Mouse (Mus musculus) adrenal gland, adult 2 months (tissue): ENCODE data around the gene Mterf1a. TPM values are rescaled to one million over a fixed set of nuclear protein-coding genes. Genes with fewer than 3 reads are reported as not detected.
"Not testable (repeated sequence)": the region's sequence is repeated elsewhere in the genome, so short reads cannot be mapped to it uniquely, and the experiment has no call there.

Experiments used
- DNase-seq: peaks from one replicate; pipeline ENCODE4 v3.0.0; 2021
- long read RNA-seq: library from polyadenylated mRNA; stranded (forward); transcript quantifications from one replicate; pipeline ENCODE4 v2.0.0, GENCODE M21; 2021
- polyA plus RNA-seq: library from polyadenylated mRNA; depleted of rRNA; stranded (reverse); fragments of >200 nt; gene quantifications from 2 replicates; pipeline ENCODE4 v1.2.3, GENCODE M21; 2012; rRNA removed
- total RNA-seq, 2 experiments: library from RNA; stranded (reverse); gene quantifications; 2 replicates each; pipeline ENCODE4 v1.2.3; 2021

Gene Mterf1a
- total RNA-seq (1 to 10 TPM; 6.6 to 7.8 TPM), polyA plus RNA-seq (0.17 and 0.41 TPM in 2 replicates)
- long read RNA-seq, transcript Mterf1a-201 (2 exons, 1,376 nt) = major isoform, 7 of 9 reads
- long read RNA-seq, partial matches to known transcripts = 0 of 9 reads
- long read RNA-seq, other reads (novel, unspliced or antisense) = 1 of 9 reads

DNA sequence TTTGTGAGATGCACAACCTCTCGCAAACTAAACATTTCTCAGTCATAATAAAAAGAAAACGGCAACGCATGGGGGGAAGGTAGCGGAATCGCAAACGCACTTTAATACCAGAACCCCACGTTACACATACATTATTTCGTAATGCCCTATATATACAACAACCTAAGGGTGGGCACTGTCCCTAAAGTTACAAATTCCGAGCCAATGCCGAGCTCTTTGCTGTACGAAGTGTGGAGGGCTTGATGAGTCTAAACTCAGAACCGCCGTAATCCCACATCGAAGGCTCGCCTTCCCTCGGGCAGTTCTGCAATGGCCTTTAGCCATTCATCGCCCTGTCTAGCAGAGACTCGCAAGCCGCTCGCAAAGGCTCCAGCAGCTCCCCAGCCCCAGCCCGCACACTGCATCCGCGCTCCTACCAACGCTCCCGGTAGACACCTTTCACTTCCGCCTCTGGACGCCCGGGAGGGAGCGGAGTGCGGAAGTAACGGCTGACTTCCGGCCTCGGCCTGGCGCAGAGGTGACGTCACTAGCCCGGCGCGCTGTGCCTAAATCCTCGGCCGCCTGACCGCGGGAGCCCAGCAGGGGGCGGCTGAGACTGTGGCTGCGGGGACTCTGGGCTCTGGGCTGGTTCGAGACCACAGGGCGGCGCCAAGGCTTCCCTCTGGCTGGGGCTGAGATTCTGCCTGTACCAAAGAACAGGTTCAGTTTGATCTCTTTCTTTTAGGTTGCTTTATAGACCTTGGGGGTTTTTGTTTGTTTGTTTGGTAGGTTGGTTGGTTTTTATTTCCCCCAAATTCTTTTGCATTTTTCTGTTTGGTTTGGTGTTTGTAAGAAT, at the start of gene Mterf1a:
Gene Mterf1a, minus strand, starts transcription at position 475 of the 835 bp plus-strand sequence.
- DNase-seq = peak; percentile 34

- DNase-seq = not testable (repeated sequence)
Measured at GRCm38 (mm10) chr5:3943169-3943568, 49.4 kb upstream of the Mterf1a start.

GRCm38 (mm10) chr5:3941240-3941639, 47.5 kb upstream of the Mterf1a start:
- DNase-seq = no peak

DNA sequence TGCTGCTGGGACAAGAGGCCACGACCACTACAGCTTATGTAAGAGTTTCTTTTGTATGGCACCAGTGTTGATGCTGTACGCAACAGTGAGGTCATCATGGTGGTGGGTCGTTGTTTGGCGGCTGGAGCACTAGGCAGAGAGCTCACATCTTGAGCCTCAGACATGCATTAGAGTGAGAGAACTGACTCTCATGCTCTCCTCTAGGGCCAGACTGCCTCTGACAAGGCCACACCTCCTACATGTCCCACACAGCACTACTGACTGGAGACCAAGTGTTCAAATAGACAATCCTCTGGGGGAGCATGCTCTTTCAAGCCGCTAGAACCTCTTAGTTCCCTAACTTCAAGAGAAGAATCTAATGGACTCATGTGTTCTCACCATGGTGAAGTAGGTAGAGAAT, 45.6 kb upstream of the Mterf1a start:
- no peak for DNase-seq

DNA sequence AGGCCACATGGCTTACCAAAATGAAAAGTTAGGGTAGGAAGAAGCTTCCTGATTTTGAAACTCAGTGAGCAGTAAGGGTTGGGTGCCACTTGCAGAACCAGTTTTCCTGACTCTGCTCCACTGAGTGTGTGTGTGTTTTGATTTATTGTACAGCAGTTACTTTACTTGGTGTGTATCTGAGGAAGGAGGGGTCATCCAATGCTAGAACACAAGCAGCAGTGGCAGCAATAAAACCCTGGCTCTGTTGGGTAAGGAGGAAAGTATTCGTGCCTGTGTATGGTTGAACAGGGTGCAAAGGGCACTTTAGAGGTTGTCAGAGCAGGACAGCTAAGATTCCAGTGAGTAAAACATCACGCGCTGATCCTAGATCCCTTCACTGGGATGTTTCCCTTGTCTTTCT, 45.2 kb upstream of the Mterf1a start:
- DNase-seq = no peak

DNA sequence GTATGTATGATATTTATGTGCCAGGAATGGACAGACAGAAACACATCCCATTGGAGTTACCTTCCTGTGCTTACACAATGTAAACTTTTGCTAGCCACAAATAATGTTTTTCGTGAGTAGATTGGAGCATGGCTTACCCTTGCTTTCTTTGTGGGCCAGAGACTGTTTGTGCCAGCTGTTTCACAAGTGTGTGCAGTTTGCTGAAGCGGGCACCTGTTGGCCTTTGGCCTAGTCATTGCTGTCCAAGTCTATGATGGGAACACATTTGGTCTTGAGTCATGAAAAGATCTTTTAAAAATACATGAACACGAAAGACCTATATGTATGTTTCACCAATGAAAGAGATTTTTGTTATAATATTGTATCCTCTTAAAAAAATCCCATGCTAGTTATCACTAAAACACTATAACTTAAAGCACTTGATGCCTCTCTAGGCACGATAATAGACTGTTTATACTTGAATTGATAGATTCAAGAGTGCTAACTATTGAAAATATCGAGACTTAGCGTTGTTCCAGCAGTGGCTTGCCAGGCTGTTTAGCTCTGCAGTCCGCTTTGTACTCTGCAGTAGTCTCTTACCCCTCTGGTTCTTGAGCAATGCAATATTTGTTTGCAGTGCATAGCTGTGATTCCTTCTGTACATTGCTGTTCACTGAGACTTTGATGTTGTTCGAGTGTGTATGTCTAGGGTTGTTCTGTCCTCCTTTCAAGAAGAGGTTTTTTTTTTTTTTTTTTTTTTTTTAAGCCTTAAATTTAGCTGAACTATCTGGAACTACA, 42.2 kb upstream of the Mterf1a start:
- DNase-seq = peak; percentile 24

DNA sequence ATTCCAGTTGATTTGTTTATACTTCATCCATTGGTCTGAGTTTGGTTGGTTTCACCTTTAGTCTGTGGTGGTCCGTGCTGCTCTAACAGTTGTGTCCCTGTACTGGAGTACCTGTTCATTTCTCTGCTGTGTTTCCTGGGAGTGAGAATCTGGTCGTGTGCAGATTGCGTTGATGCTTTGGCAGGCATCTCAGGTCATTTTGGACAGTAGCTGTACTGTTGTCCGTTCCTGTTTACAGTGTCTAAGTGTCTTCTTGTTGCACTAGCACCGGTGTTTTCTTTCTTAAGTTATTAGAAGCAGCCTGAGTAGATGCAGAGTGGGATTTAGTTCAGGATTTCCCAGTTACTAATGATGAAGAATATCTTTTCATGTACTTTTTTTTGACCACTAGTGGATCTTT, 41.5 kb upstream of the Mterf1a start:
- no peak for DNase-seq

DNA sequence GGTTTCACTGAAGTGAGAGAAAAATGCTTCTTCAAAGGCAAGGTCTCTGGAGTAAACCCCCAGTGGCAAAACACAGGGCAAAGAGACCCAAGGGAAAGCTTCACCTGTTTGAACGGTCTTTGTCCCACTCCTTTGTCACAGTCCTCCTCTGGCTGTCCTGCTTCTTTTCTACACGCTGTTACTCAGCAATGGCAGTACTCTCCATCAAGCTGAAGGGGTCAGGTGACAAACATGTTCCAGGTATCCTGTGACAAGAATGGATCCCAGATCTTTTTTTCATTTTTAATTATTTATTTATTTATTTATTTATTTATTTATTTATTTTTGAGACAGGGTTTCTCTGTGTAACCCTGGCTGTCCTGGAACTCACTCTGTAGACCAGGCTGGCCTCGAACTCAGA, 39.8 kb upstream of the Mterf1a start:
- no peak for DNase-seq

DNA sequence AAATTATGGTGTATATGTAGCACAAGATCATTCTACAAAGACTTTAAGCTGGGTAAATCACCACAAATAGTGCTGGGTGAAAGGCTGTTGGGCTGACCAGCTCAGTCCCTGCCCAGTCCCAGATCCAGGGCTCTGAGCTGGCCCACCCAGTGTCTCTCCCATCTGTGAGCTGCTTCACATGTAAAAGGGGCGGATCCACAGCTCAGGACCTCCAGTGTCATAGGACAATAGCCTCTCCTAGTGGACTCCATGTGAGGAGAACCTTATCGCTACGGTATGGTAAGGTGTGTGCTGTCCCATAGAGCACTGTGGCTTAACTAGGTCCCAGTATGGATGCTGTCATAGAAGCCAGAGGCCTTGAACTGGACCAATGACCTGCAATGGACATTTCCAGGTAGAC, 37.9 kb upstream of the Mterf1a start:
- no peak for DNase-seq

DNA sequence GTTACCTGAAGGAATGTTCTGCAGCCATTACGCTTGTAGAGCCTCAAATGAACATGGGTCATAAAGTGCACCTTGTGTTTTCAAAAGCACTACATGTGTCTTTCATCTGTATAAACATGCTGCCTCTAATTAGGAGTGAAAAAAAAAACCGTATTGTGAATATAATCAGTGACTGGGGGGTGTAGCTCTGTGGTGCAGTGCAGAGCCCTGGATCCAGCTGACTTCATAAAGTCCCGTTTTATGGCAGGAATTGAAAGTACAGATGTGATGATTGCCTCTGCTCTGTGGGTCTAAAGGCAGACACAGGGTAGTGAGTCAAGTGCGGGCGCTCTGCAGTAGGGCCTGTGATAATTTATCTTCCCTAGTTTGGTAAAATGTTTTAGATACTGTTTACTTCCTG, 37.0 kb upstream of the Mterf1a start:
- no peak for DNase-seq

DNA sequence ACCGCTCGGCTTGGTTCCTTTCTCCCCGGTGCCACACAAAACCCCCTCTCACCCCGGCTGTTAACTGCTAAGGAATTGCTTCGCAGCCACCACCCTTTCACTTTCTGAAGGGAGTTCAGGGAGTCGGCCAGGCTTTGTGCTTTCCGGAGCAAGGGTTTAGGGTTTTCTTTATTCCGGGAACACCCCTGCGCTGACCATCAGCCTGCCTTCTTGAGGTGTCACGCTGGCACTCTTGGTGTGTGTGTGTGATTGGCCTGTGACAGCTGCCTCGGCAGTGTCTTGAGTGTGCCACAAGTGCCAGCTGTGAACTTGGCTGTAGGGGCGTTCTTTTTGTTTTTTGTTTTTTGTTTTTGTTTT, 34.9 kb upstream of the Mterf1a start:
- peak; percentile 52 for DNase-seq

- DNase-seq = peak; percentile 89
Measured at GRCm38 (mm10) chr5:3927801-3928689, 34.3 kb upstream of the Mterf1a start, which contains the start of gene Akap9. Gene Akap9, plus strand, starts transcription at chr5:3928054.

- no peak for DNase-seq
Measured at GRCm38 (mm10) chr5:3926666-3927065, 32.9 kb upstream of the Mterf1a start.

GRCm38 (mm10) chr5:3922350-3922749, 28.6 kb upstream of the Mterf1a start:
- DNase-seq = no peak

GRCm38 (mm10) chr5:3905471-3905870, 11.7 kb upstream of the Mterf1a start:
- DNase-seq = no peak

GRCm38 (mm10) chr5:3894294-3894619, 524 bp upstream of the Mterf1a start:
- DNase-seq = not testable (repeated sequence)

GRCm38 (mm10) chr5:3889201-3889600, 4.5 kb downstream of the Mterf1a start:
- DNase-seq = no peak

DNA sequence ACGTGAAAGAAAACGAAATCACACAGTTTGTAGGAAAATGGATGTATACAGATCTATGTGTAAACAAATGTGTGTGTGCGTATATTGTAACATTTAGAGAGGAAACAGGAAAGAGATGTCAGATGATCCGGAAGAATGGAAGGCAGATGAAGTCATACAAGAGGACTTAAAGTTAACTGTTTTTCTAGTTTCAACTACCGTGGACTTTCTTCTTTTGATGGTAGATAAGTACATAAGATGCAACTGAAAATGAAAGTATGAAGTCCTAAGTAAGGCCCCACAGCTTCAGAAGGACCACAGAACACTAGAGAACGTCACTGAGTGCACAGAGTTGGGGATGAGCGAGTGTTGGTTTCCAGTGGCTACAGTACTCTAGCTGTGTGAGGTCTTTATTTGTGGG, 6.9 kb downstream of the Mterf1a start:
- DNase-seq = not testable (repeated sequence)

- no peak for DNase-seq
Measured at GRCm38 (mm10) chr5:3873485-3873884, 20.2 kb downstream of the Mterf1a start.

DNA sequence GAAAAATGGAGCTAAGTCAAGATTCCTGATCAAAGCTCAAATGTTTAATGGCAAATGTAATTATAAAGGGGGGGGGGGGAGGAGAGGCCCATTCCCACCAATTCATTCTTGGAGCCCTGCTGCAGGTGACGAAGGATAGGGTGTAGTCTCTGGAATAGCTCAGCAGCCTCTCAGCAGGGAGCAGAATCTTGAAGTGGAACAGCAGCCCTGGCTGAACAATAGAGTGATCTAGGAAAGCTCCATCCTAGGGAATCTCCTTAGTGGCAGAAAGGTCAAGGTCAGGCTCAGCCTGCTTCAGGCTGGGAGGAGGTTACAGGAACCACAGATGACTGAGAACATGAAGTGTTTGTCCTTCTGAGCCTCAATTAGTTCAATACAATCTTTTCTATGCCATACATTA, 21.4 kb downstream of the Mterf1a start:
- peak; percentile 9 for DNase-seq

DNA sequence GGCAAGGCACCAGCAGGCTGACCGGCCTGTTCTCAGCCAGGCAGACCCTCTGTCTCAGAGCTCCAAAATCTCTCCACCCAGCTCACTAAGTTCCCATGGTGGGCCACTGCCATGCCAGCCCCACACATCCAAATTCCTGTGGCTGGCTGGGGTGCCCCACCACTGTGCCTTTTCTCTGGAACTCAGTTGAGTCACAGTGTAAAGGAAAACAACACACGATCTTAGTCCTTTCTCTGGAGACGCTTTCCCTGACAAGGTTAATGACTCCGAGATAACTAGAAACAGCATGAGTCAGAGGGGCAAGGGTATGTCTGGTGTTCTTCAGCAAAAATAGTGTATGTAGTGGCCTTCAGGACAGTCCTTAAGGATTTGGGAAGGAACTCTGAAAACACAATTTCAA, 23.6 kb downstream of the Mterf1a start:
- DNase-seq = peak; percentile 26

DNA sequence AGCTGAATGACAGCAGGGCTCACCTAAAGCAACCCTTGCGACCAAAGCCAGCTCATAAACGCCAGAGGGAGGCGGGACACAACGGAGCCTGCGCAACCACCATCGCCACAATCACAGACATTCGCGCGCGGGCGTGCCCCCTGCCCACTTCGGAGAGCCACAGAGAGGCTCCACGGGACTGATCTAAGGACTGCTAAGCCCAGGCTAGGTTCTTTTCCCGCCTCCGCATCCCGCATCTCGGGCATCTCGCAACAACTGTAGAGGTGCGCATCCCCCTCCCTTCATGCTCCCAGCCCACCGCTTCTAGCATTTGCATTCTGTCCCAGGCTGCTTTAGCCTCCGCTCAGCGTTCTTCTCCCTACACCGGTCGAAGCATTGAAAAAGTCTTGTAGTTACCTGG, 48.7 kb downstream of the Mterf1a start, which contains the start of gene Lrrd1:
Gene Lrrd1, plus strand, starts transcription at position 148 of the 400 bp plus-strand sequence.
- DNase-seq = peak; percentile 8
